Mouse (Mus musculus) liver, adult 2 months (tissue): ENCODE results near the gene Fap.

Experiments
- CTCF ChIP-seq: fragments of 200-500 bp; IDR thresholded peaks from 2 replicates; pipeline ENCODE4 v1.5.1; 2011; ENCODE audit warnings: low read depth, low read length, control low read depth
- POLR2A ChIP-seq: fragments of 200-500 bp; IDR thresholded peaks from 2 replicates; pipeline ENCODE4 v1.6.1; 2011; ENCODE audit warnings: low read length, control low read depth; ENCODE audit not compliant: insufficient read depth; ENCODE audit errors: extremely low read depth

DNA sequence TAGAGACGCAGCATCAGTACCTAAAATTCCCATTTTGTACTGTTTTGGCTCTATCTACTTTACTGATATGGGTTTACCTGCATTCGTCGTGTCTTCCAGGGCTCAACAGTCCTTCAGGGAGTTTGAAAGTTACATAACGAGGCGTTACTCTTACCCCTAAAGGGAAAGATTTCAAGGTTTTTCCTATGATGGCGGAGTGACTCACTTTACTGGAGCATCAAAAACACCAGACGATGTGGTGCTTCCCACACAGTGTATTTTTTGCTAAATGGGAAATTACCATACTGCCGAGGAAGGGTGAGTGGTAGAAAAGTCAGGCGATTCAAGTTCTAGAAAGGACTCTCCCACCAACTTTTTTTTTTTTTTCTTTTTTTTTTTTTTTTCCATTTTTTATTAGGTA is 47.5 kb downstream of the Fap start:
- TF ChIP-seq POLR2A, result no peak
- TF ChIP-seq CTCF, result no peak
